Mouse (Mus musculus) heart, postnatal 0 days (tissue): Measurements from ENCODE around the gene Nup205. TPM values are rescaled to one million over a fixed set of nuclear protein-coding genes. Genes with fewer than 3 reads are reported as not detected.

Experiments used
- ATAC-seq: fragments of 200-750 bp; cut with Nextera tagmentation; 2 replicates; pipeline ENCODE4 v1.8.0; 2017; ENCODE audit warnings: low read depth, moderate number of reproducible peaks, moderate library complexity; ENCODE audit not compliant: insufficient read depth
- DNase-seq: peaks from one replicate; pipeline ENCODE4 v3.0.0-alpha.2; 2016; ENCODE audit warnings: low spot score
- H3K27ac ChIP-seq: fragments of 300-500 bp; sonication (generic); 2 replicates; pipeline ENCODE4 v1.5.1; 2014; ENCODE audit warnings: low read depth, mild to moderate bottlenecking
- H3K27me3 ChIP-seq: fragments of 300-500 bp; sonication (generic); 2 replicates; pipeline ENCODE4 v1.6.1; 2014; ENCODE audit warnings: low read length, mixed read lengths; ENCODE audit not compliant: control insufficient read depth, insufficient read depth
- H3K36me3 ChIP-seq: fragments of 300-500 bp; sonication (generic); replicated peaks from 2 replicates; pipeline ENCODE4 v1.6.1; 2014; ENCODE audit warnings: low read length, mixed read lengths; ENCODE audit not compliant: control insufficient read depth, insufficient read depth
- H3K4me1 ChIP-seq: fragments of 300-500 bp; sonication (generic); 2 replicates; pipeline ENCODE4 v1.6.1; 2014; ENCODE audit warnings: antibody characterized with exemption; ENCODE audit not compliant: control insufficient read depth, insufficient read depth
- H3K4me2 ChIP-seq: fragments of 300-500 bp; sonication (generic); 2 replicates; pipeline ENCODE4 v1.6.1; 2014; ENCODE audit warnings: low read depth, mild to moderate bottlenecking, low read length, moderate library complexity
- H3K4me3 ChIP-seq: fragments of 300-500 bp; sonication (generic); 2 replicates; pipeline ENCODE4 v1.5.1; 2014; ENCODE audit warnings: low read depth, low read length
- H3K9ac ChIP-seq: fragments of 300-500 bp; sonication (generic); replicated peaks from 2 replicates; pipeline ENCODE4 v1.6.1; 2014; ENCODE audit warnings: low read depth, low read length, mixed read lengths
- H3K9me3 ChIP-seq: fragments of 300-500 bp; sonication (generic); replicated peaks from 2 replicates; pipeline ENCODE4 v1.6.1; 2016; ENCODE audit warnings: low read length; ENCODE audit not compliant: control insufficient read depth
- CTCF ChIP-seq: IDR thresholded peaks from 2 replicates; pipeline ENCODE4 v1.5.1; 2016; ENCODE audit warnings: antibody characterized with exemption, control low read depth, low read depth
- EP300 ChIP-seq: IDR thresholded peaks from 2 replicates; pipeline ENCODE4 v1.6.1; 2016; ENCODE audit warnings: antibody characterized with exemption, low read depth
- WGBS: fragments of 180-500 bp; shearing (Covaris S2); extraction: QIAGEN DNeasy Blood & Tissue Kit; methylation state at CpG from one replicate; pipeline ENCODE4 v1.1.7; 2014; 5-methylcytosine and 5-hydroxymethylcytosine counted together
- polyA plus RNA-seq: library from polyadenylated mRNA; unstranded; fragments of >200 nt; fragmentation: Nextera tagmentation; extraction: Ambion mirVana; gene quantifications from 2 replicates; pipeline ENCODE4 v1.2.1, GENCODE M21; 2015
- total RNA-seq: library from RNA; depleted of rRNA; stranded (reverse); fragments of >200 nt; gene quantifications from 2 replicates; pipeline ENCODE4 v1.2.3, GENCODE M21; 2014; ENCODE audit warnings: low replicate concordance

Nup205 gene
- total and polyA plus RNA-seq, 2 experiments from 2014 or later = 7.1 to 34.6 TPM

DNA sequence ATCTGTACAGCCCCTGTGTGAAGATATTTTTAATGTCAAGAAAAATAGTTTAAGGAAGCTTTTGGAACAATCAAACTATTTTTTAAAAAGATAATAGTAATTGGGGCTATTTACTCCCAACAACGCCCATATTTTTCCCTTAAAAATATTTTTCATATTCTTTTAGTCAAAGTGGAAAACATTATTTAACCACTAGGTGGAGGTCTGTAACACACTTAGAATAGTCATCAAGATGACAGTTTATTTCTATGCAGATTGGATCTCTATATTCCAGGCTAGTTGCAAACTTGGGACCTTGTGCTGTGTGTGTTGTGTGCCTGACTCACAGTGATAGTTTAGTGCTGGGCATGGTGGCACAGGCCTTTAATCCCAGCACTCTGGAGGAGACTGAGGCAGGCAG, 52.2 kb downstream of the Nup205 start:
- Histone ChIP-seq H3K4me2 (no peak overlapping the region), H3K4me3 (no peak overlapping the region), H3K9ac (no peak overlapping the region), H3K9me3 (no peaks in the 10 kb centered on the region), H3K27me3 (no peaks in the 10 kb centered on the region), H3K36me3 (peaks cover 75% of the 10 kb centered on the region), H3K27ac (no peak overlapping the region), H3K4me1 (no peaks in the 10 kb centered on the region)
- TF ChIP-seq EP300 (no peak), CTCF (no peak)
- ATAC-seq = no peak
- no peak for DNase-seq
- 90% methylated on average over 1 of the region's 1 CpGs for WGBS

- Histone ChIP-seq H3K9ac (no peak overlapping the region), H3K4me3 (no peak overlapping the region), H3K27ac (no peak overlapping the region), H3K36me3 (peaks cover 91% of the 10 kb centered on the region), H3K27me3 (no peaks in the 10 kb centered on the region), H3K4me2 (no peak overlapping the region), H3K4me1 (no peaks in the 10 kb centered on the region), H3K9me3 (no peaks in the 10 kb centered on the region)
- WGBS = 90% methylated on average over 9 of the region's 9 CpGs
- ATAC-seq (no peak), DNase-seq (no peak)
- no peak for TF ChIP-seq CTCF
- no peak for TF ChIP-seq EP300
Measured at GRCm38 (mm10) chr6:35236108-35236785, 59.0 kb downstream of the Nup205 start.

DNA sequence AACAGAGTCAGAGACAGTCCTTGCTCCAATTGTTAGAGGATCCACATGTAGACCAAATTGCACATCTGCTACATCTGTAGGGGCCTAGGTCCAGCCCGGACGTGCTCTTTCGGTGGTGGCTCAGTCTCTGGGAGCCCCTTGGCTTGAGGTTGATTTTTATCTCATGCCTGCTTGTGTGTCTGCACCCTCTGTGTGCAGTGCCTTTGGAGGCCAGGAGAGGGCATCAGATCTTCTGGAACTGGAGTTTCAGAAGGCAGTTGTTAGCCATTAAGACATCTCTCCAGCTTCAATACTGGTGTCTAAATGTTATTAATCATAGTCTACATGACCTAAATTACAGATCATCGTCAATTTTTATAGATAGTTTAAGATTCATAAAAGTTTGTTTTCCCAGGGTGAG, 66.0 kb downstream of the Nup205 start:
- no peak for ATAC-seq
- Histone ChIP-seq H3K27me3 (no peaks in the 10 kb centered on the region), H3K4me2 (no peak overlapping the region), H3K9me3 (no peaks in the 10 kb centered on the region), H3K4me1 (no peaks in the 10 kb centered on the region), H3K4me3 (no peak overlapping the region), H3K27ac (no peak overlapping the region), H3K36me3 (peaks cover 82% of the 10 kb centered on the region), H3K9ac (no peak overlapping the region)
- DNase-seq = no peak
- TF ChIP-seq EP300 (no peak), CTCF (0 out of 2 replicates have a peak, but pooled peaks have one; percentile 4)
- WGBS = 89% methylated on average over 4 of the region's 4 CpGs

DNA sequence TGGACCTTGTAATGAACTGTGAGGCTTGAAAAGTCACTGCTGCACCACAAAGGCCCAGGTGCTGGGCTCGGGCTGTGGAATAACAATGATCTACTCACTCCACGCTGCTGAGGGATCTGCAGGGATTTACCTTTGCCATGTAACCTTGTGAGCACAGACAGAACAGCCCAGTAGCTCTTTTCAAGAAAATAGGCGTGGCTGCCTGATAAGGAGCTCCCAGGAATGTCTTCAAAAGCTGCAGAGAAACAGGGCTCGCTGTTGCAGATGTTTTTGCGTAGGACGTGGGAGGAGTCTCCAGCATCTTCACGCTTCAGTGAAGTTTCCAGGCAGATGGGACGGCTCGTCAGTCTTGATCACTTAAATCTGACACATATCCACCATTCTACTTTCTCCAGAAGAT, 66.8 kb downstream of the Nup205 start:
- 81% methylated on average over 9 of the region's 9 CpGs for WGBS

GRCm38 (mm10) chr6:35245086-35245485, 67.9 kb downstream of the Nup205 start:
- H3K27me3 ChIP-seq = no peaks in the 10 kb centered on the region
- no peak for ATAC-seq
- no peak overlapping the region for H3K4me3 ChIP-seq
- H3K4me1 ChIP-seq = no peaks in the 10 kb centered on the region
- no peaks in the 10 kb centered on the region for H3K9me3 ChIP-seq
- H3K4me2 ChIP-seq = no peak overlapping the region
- no peak overlapping the region for H3K9ac ChIP-seq
- WGBS = 33% methylated on average over 5 of the region's 5 CpGs
- DNase-seq = peak; percentile 38
- H3K27ac ChIP-seq = no peak overlapping the region
- H3K36me3 ChIP-seq = peaks cover 65% of the 10 kb centered on the region
- TF ChIP-seq CTCF (peak; percentile 53), EP300 (no peak)

More for the DNA sequence above, 66.8 kb downstream of the Nup205 start:
- H3K4me3 ChIP-seq = no peak overlapping the region
- TF ChIP-seq EP300 = no peak
- no peak for TF ChIP-seq CTCF
- no peak overlapping the region for H3K9ac ChIP-seq
- no peak overlapping the region for H3K4me2 ChIP-seq
- ATAC-seq (no peak), DNase-seq (no peak)
- no peaks in the 10 kb centered on the region for H3K4me1 ChIP-seq
- H3K27ac ChIP-seq = no peak overlapping the region
- H3K27me3 ChIP-seq = no peaks in the 10 kb centered on the region
- peaks cover 74% of the 10 kb centered on the region for H3K36me3 ChIP-seq
- H3K9me3 ChIP-seq = no peaks in the 10 kb centered on the region
